Mouse (Mus musculus): ENCODE data around the gene Dennd5a. TPM values are rescaled to one million over a fixed set of nuclear protein-coding genes. Genes with fewer than 3 reads are reported as not detected.

The Dennd5a gene
- total and polyA plus RNA-seq, 3 experiments = 33.1 to 78.8 (median 64.4) TPM

GRCm38 (mm10) chr7:109975966-109976715 lies 15.9 kb upstream of the Dennd5a start:
- H3K79me2 ChIP-seq (ENCODE audit: control insufficient read depth, insufficient read depth, low read length, poor library complexity) = no peaks in the 10 kb centered on the region
- H3K36me3 ChIP-seq (ENCODE audit: control insufficient read depth in 1 of 2, insufficient read depth in 2 of 2, low read length in 2 of 2) = peaks cover 0 to 31% of the 10 kb centered on the region in 2 experiments; a peak in 2 of 4 replicates
- no peak overlapping the region for H3K9ac ChIP-seq (ENCODE audit: control insufficient read depth, low read depth, low read length, poor library complexity, severe bottlenecking)
- no peak overlapping the region for H3K27ac ChIP-seq (ENCODE audit: control insufficient read depth, low read depth, low read length)
- H3K4me1 ChIP-seq (ENCODE audit: control insufficient read depth in 1 of 2, insufficient read depth in 2 of 2, low read length in 2 of 2) = no peaks in the 10 kb centered on the region
- H3K4me3 ChIP-seq (ENCODE audit: control insufficient read depth in 1 of 2, insufficient read depth in 1 of 2, low read depth in 2 of 2, low read length in 2 of 2) = no peak overlapping the region
- DNase-seq (ENCODE audit: low read depth, low spot score) = no peak
- H3K27me3 ChIP-seq (ENCODE audit: control insufficient read depth in 1 of 2, insufficient read depth in 2 of 2, low read length in 2 of 2) = no peaks in the 10 kb centered on the region
- H3K9me3 ChIP-seq (replicated peaks; ENCODE audit: insufficient read depth, low read length) = no peaks in the 10 kb centered on the region
- TF ChIP-seq GATA1 (IDR thresholded peaks at IDR 0.05; ENCODE audit: low read depth, low read length) (no peak), MEF2A (IDR thresholded peaks at IDR 0.05; ENCODE audit: extremely low read depth, insufficient replicate concordance, low read depth, low read length, poor library complexity, severe bottlenecking) (no peak), MYC (IDR thresholded peaks at IDR 0.05; ENCODE audit: low read depth, low read length) (no peak), MAZ (IDR thresholded peaks at IDR 0.05; ENCODE audit: low read depth, low read length) (no peak), ZNF384 (IDR thresholded peaks at IDR 0.05; ENCODE audit: low read depth, low read length) (no peak), SIN3A (IDR thresholded peaks at IDR 0.05; ENCODE audit: low read length) (no peak), ETS1 (IDR thresholded peaks at IDR 0.05; ENCODE audit: low read depth, low read length) (no peak), KAT2A (conservative IDR thresholded peaks at IDR 0.05; ENCODE audit: low read depth, low read length) (no peak), GABPA (IDR thresholded peaks at IDR 0.05; ENCODE audit: low read depth, low read length) (no peak), TBP (IDR thresholded peaks at IDR 0.05; ENCODE audit: low read depth, low read length) (no peak), NRF1 (IDR thresholded peaks at IDR 0.05; ENCODE audit: insufficient read depth, low read depth, low read length, poor library complexity, severe bottlenecking) (no peak), UBTF (IDR thresholded peaks at IDR 0.05; ENCODE audit: borderline replicate concordance, insufficient read depth, low read depth, low read length) (no peak), CHD1 (IDR thresholded peaks at IDR 0.05; ENCODE audit: low read depth, low read length) (no peak), NELFE (IDR thresholded peaks at IDR 0.05; ENCODE audit: low read depth, low read length) (no peak), MAX (IDR thresholded peaks at IDR 0.05; ENCODE audit: low read length) (no peak), TAL1 (IDR thresholded peaks at IDR 0.05; ENCODE audit: low read length) (no peak), MXI1 (IDR thresholded peaks at IDR 0.05; ENCODE audit: low read depth, low read length) (no peak)

- Histone ChIP-seq H3K27ac (ENCODE audit: control insufficient read depth, low read depth, low read length) (no peak overlapping the region), H3K9me3 (replicated peaks; ENCODE audit: insufficient read depth, low read length) (no peaks in the 10 kb centered on the region), H3K4me3 (ENCODE audit: control insufficient read depth in 1 of 2, insufficient read depth in 1 of 2, low read depth in 2 of 2, low read length in 2 of 2) (no peak overlapping the region), H3K4me1 (ENCODE audit: control insufficient read depth in 1 of 2, insufficient read depth in 2 of 2, low read length in 2 of 2) (peaks cover 2 to 7% of the 10 kb centered on the region in 2 experiments; a peak in 2 of 4 replicates), H3K27me3 (ENCODE audit: control insufficient read depth in 1 of 2, insufficient read depth in 2 of 2, low read length in 2 of 2) (no peaks in the 10 kb centered on the region), H3K36me3 (ENCODE audit: control insufficient read depth in 1 of 2, insufficient read depth in 2 of 2, low read length in 2 of 2) (peaks cover 5 to 6% of the 10 kb centered on the region in 2 experiments; a peak in 3 of 4 replicates), H3K79me2 (ENCODE audit: control insufficient read depth, insufficient read depth, low read length, poor library complexity) (no peaks in the 10 kb centered on the region), H3K9ac (ENCODE audit: control insufficient read depth, low read depth, low read length, poor library complexity, severe bottlenecking) (no peak overlapping the region)
- TF ChIP-seq ELF1 (IDR thresholded peaks at IDR 0.05; ENCODE audit: low read depth, low read length) (no peak), ZNF384 (IDR thresholded peaks at IDR 0.05; ENCODE audit: low read depth, low read length) (peak; percentile 26; the same call in 1 of the 2 replicates)
- DNase-seq (ENCODE audit: low read depth, low spot score) = no peak
Observed at GRCm38 (mm10) chr7:109969542-109969941, 9.3 kb upstream of the Dennd5a start.
